Mouse (Mus musculus) brain, embryonic 18.5 days (tissue): ENCODE measurements around the gene Abi2.

Experiments
- DNase-seq: peaks from one replicate; pipeline ENCODE4 v3.0.0-alpha.2; 2012; ENCODE audit warnings: low read depth, low spot score

The Abi2 gene

GRCm38 (mm10) chr1:60489660-60490059, 80.2 kb downstream of the Abi2 start:
- no peak for DNase-seq

DNA sequence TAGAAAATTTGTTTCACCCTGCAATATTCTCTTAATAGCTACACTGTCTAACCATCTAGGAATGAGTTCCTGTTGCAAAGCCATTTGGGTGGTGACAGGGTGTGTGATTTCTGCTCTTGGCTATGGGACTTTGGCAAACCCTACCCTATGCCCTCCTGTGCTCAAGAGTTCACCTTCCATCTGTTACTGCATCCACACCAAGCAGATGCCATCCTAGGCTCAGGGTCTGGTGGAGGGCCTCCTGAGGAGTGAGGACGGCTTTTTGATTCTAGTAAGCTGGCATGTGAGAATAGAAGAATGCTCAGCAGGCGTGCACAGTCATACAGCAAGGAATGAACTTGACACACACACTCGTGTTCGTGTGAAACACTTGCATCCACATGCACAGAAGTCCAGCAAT, 81.1 kb downstream of the Abi2 start:
- no peak for DNase-seq

GRCm38 (mm10) chr1:60492404-60492803, 83.0 kb downstream of the Abi2 start:
- no peak for DNase-seq

- no peak for DNase-seq
These were observed 84.0 kb downstream of the Abi2 start for GRCm38 (mm10) chr1:60493421-60493820.

GRCm38 (mm10) chr1:60503456-60503855, 94.0 kb downstream of the Abi2 start:
- DNase-seq = no peak

GRCm38 (mm10) chr1:60510584-60510983, 101.2 kb downstream of the Abi2 start:
- DNase-seq = no peak

- DNase-seq = no peak
These were observed 120.7 kb downstream of the Abi2 start for GRCm38 (mm10) chr1:60530107-60530506.

- no peak for DNase-seq
These were observed 121.2 kb downstream of the Abi2 start for GRCm38 (mm10) chr1:60530636-60531035.
